Mouse (Mus musculus) liver, postnatal 0 days (tissue): ENCODE results near the gene Poglut1.

Experiments
- CTCF ChIP-seq: sonication (generic); IDR thresholded peaks from 2 replicates; pipeline ENCODE4 v1.5.1; 2016; ENCODE audit warnings: antibody characterized with exemption, low read depth
- EP300 ChIP-seq: IDR thresholded peaks from 2 replicates; pipeline ENCODE4 v1.6.1; 2016; ENCODE audit warnings: antibody characterized with exemption, low read depth, mild to moderate bottlenecking

- TF ChIP-seq CTCF (no peak), EP300 (no peak)
These were observed 13.5 kb upstream of the Poglut1 start for GRCm38 (mm10) chr16:38563516-38563915.
